Mouse (Mus musculus): ENCODE results near the gene Lage3. TPM values are rescaled to one million over a fixed set of nuclear protein-coding genes. Genes with fewer than 3 reads are reported as not detected.
"Not testable (repeated sequence)": the region's sequence is repeated elsewhere in the genome, so short reads cannot be mapped to it uniquely, and the experiment has no call there.

The Lage3 gene
- 10 to 100 TPM; 34.2 to 34.5 TPM for total RNA-seq (2021)

GRCm38 (mm10) chrX:74353467-74353770, at the start of gene Lage3:
TSS of gene Lage3 (minus strand) at chrX:74353618.
- intact Hi-C loops (cut with DNase I), result no loop called here
- DNase-seq, result peak; percentile 84

GRCm38 (mm10) chrX:74400136-74400535, 46.7 kb upstream of the Lage3 start:
- intact Hi-C loops (cut with DNase I), result no loop called here

GRCm38 (mm10) chrX:74392535-74393443, 39.4 kb upstream of the Lage3 start, which contains the start of the genes Fam3a and Ikbkg:
TSS of gene Fam3a (minus strand) at chrX:74393272.
TSS of gene Ikbkg (plus strand) at chrX:74393290.
- intact Hi-C loops (cut with DNase I), result loop anchor here (5.0 kb wide), 1 partner anchor 65 kb away; the partner anchor contains the start of gene Plxna3
- DNase-seq, result peak; percentile 85

More at GRCm38 (mm10) chrX:74400136-74400535, 46.7 kb upstream of the Lage3 start:
- no peak for DNase-seq

- no peak for DNase-seq
- intact Hi-C loops (cut with DNase I), result no loop called here
These were observed 34.7 kb upstream of the Lage3 start for GRCm38 (mm10) chrX:74388153-74388552.

GRCm38 (mm10) chrX:74384451-74384850, 31.0 kb upstream of the Lage3 start:
- DNase-seq, result no peak

GRCm38 (mm10) chrX:74372888-74373549, 19.6 kb upstream of the Lage3 start, which contains the start of the genes Ubl4a and Slc10a3:
TSS of gene Ubl4a (minus strand) at chrX:74373218.
TSS of gene Slc10a3 (minus strand) at chrX:74373349.
- peak; percentile 78 for DNase-seq
- intact Hi-C loops (cut with DNase I), result loop anchor here (2.0 kb wide), 1 partner anchor 50 kb away; no protein-coding TSS in a partner anchor

More at GRCm38 (mm10) chrX:74384451-74384850, 31.0 kb upstream of the Lage3 start:
- intact Hi-C loops (cut with DNase I), result no loop called here

- intact Hi-C loops (cut with DNase I), result no loop called here
- peak; percentile 65 for DNase-seq
These were observed 14.9 kb upstream of the Lage3 start for GRCm38 (mm10) chrX:74368209-74368909.

GRCm38 (mm10) chrX:74367512-74367911, 14.1 kb upstream of the Lage3 start:
- intact Hi-C loops (cut with DNase I), result no loop called here
- no peak for DNase-seq

- intact Hi-C loops (cut with DNase I), result no loop called here
- no peak for DNase-seq
These were observed 5.8 kb upstream of the Lage3 start for GRCm38 (mm10) chrX:74359171-74359570.

GRCm38 (mm10) chrX:74357069-74357468, 3.7 kb upstream of the Lage3 start:
- DNase-seq; intact Hi-C loops (cut with DNase I): not testable (repeated sequence)

- intact Hi-C loops (cut with DNase I), result no loop called here
- no peak for DNase-seq
These were observed 562 bp downstream of the Lage3 start for GRCm38 (mm10) chrX:74352645-74353466.

GRCm38 (mm10) chrX:74330166-74330930, 23.1 kb downstream of the Lage3 start:
- intact Hi-C loops (cut with DNase I), result no loop called here
- no peak for DNase-seq

- intact Hi-C loops (cut with DNase I), result loop anchor here (5.0 kb wide), 1 partner anchor 63 kb away; the partner anchor contains the start of genes Fam3a and Ikbkg
- DNase-seq, result no peak
These were observed 24.2 kb downstream of the Lage3 start for GRCm38 (mm10) chrX:74329215-74329671.

- intact Hi-C loops (cut with DNase I), result loop anchor here (5.0 kb wide), 1 partner anchor 64 kb away; the partner anchor contains the start of genes Fam3a and Ikbkg
- peak; percentile 72 for DNase-seq
These were observed 24.7 kb downstream of the Lage3 start, which contains the start of gene Plxna3 for GRCm38 (mm10) chrX:74328725-74329161. TSS of gene Plxna3 (plus strand) at chrX:74329066.

- intact Hi-C loops (cut with DNase I), result no loop called here
- peak; percentile 88 for DNase-seq
These were observed 40.6 kb downstream of the Lage3 start, which contains the start of gene Fam50a for GRCm38 (mm10) chrX:74312540-74313464. TSS of gene Fam50a (plus strand) at chrX:74313033.

- intact Hi-C loops (cut with DNase I), result loop anchor here (5.0 kb wide), 1 partner anchor 33 kb away; the partner anchor contains the start of gene Rpl10
- peak; percentile 70 for DNase-seq
These were observed 48.3 kb downstream of the Lage3 start, which contains the start of gene Gdi1 for GRCm38 (mm10) chrX:74304867-74305700. TSS of gene Gdi1 (plus strand) at chrX:74304998.

Measured in left cerebral cortex, postnatal 4 days (tissue).